Mouse (Mus musculus): Measurements from ENCODE around the gene Folr1.

DNA sequence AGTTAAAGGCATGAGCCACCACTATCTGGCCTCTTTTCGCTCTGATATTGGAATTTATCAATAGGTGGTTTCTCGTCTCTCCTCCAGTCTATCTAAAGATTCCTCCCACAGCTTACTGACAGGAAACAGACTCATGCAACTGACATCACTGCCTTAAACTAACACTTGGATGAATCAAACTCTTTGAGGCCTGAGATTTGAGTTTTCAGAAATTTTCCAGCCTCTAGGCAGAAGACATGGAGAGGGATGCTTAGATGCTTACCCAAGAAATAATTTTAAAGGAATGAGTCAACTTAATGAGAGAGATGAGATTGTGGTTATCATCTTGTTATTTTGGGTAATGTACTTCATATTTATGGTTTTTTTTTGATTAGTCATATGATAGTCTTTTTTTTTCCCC, 16.8 kb downstream of the Folr1 start:
- TF ChIP-seq POLR2A (IDR thresholded peaks at IDR 0.05; ENCODE audit: insufficient read length, low read depth) (no peak), USF1 (IDR thresholded peaks at IDR 0.05; ENCODE audit: low read depth) (no peak), TCF12 (IDR thresholded peaks at IDR 0.05; ENCODE audit: insufficient read depth, poor library complexity, severe bottlenecking) (no peak), CEBPB (IDR thresholded peaks at IDR 0.05; ENCODE audit: insufficient read depth, poor library complexity, severe bottlenecking) (no peak), POLR2AphosphoS2 (IDR thresholded peaks at IDR 0.05; ENCODE audit: insufficient read length, low read depth) (no peak), REST (IDR thresholded peaks at IDR 0.05; ENCODE audit: insufficient read depth, insufficient read length) (no peak), SRF (IDR thresholded peaks at IDR 0.05; ENCODE audit: control insufficient read depth, insufficient read length, low read depth) (no peak)
